Mouse (Mus musculus) embryonic facial prominence, embryonic 13.5 days (tissue): ENCODE measurements around the gene Trappc3. TPM values are rescaled to one million over a fixed set of nuclear protein-coding genes. Genes with fewer than 3 reads are reported as not detected.
"Not testable (repeated sequence)": the region's sequence is repeated elsewhere in the genome, so short reads cannot be mapped to it uniquely, and the experiment has no call there.

Experiments used
- ATAC-seq: fragments of 200-750 bp; cut with Nextera tagmentation; 2 replicates; pipeline ENCODE4 v1.8.0; 2017; ENCODE audit warnings: low read depth; ENCODE audit not compliant: insufficient number of reproducible peaks, insufficient read depth, low FRiP score, low TSS enrichment
- H3K27ac ChIP-seq: fragments of 300-500 bp; sonication (generic); 2 replicates; pipeline ENCODE4 v1.5.1; 2015; ENCODE audit warnings: moderate library complexity, mild to moderate bottlenecking, inconsistent platforms
- H3K27me3 ChIP-seq: fragments of 300-500 bp; sonication (generic); 2 replicates; pipeline ENCODE4 v1.6.1; 2015; ENCODE audit warnings: mild to moderate bottlenecking, inconsistent platforms
- H3K36me3 ChIP-seq: fragments of 300-500 bp; sonication (generic); 2 replicates; pipeline ENCODE4 v1.6.1; 2015; ENCODE audit warnings: mild to moderate bottlenecking, inconsistent platforms
- H3K4me1 ChIP-seq: fragments of 300-500 bp; sonication (generic); 2 replicates; pipeline ENCODE4 v1.6.1; 2015; ENCODE audit warnings: inconsistent platforms
- H3K4me2 ChIP-seq: fragments of 300-500 bp; sonication (generic); 2 replicates; pipeline ENCODE4 v1.6.1; 2015; ENCODE audit warnings: moderate library complexity, mild to moderate bottlenecking, inconsistent platforms
- H3K4me3 ChIP-seq: fragments of 300-500 bp; sonication (generic); 2 replicates; pipeline ENCODE4 v1.5.1; 2015; ENCODE audit warnings: mild to moderate bottlenecking, inconsistent platforms
- H3K9ac ChIP-seq: fragments of 300-500 bp; sonication (generic); 2 replicates; pipeline ENCODE4 v1.6.1; 2015; ENCODE audit warnings: mild to moderate bottlenecking, inconsistent platforms
- H3K9me3 ChIP-seq: fragments of 300-500 bp; sonication (generic); 2 replicates; pipeline ENCODE4 v1.6.1; 2016; ENCODE audit warnings: inconsistent platforms
- WGBS: fragments of 180-500 bp; shearing (Covaris S2); methylation state at CpG from one replicate; pipeline ENCODE4 v1.1.7; 2015; ENCODE audit warnings: mixed read lengths; 5-methylcytosine and 5-hydroxymethylcytosine counted together
- polyA plus RNA-seq: library from polyadenylated mRNA; unstranded; fragments of >200 nt; fragmentation: Nextera tagmentation; extraction: Ambion mirVana; gene quantifications from 2 replicates; pipeline ENCODE4 v1.2.1, GENCODE M21; 2015

Gene Trappc3
- 122 and 126 TPM in 2 replicates for polyA plus RNA-seq

DNA sequence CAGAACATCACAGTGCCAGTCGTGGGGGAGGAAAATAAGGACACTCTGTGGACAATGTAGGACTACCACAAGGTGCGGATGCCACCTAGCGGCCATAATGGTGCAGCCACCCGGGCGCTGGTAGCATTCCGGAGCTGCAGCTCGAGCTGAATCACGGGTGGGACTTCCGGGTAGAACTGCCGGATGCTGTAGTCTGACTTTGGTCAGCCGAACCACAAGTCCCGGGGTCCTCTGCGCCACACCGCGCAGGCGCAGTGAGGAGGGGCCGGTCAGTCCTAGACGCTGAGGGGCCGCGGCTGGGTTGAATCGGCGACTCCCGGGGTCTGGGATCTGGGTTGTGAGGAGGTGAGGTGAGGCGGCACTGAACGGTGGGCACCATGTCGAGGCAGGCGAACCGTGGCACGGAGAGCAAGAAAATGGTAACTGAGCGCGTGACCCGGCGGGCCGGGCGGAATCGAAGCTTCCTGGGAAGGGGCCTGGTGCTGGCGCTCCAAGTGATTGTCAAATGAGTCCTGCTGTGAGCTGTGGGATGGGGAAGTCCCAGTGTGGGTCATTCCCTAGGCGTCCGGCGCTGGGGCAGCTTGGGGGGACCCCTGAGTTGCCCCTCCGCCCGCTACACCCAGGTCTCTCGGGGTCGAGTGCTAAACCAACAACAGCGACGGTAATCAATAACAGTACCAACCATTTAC is at the start of gene Trappc3:
Gene Trappc3, plus strand, starts transcription at position 207 of the 689 bp plus-strand sequence.
- Histone ChIP-seq H3K27me3 (no peaks in the 10 kb centered on the region), H3K9me3 (no peaks in the 10 kb centered on the region), H3K36me3 (peaks cover 8% of the 10 kb centered on the region; the same call in 1 of the 2 replicates), H3K4me3 (peak within 1 kb of the TSS; percentile 86), H3K9ac (peak within 1 kb of the TSS; percentile 92), H3K27ac (peak within 1 kb of the TSS; percentile 92), H3K4me2 (peak within 1 kb of the TSS; percentile 78), H3K4me1 (peaks cover 51% of the 10 kb centered on the region)
- WGBS, result under 1% methylated on average over 46 of the region's 46 CpGs
- ATAC-seq, result peak; percentile 90

DNA sequence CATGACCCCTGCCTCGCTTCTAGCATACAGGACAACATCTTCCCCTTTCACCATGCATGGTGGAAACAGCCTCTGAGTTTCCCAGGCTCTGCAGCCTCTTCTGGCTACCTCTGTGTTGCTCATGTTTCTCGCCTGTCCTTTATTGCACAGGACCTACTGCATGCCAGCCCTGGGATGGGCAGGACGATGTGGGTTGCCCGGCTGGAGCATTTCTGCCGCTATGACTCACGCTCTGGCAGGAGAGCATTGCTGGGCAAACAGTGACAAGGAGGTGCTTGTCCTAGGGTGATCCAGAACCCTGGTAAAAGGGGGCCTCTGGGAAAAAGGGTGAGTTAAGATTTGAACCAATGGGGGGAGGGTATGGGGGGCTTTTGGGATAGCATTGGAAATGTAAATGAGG is 44.4 kb upstream of the Trappc3 start:
- no peaks in the 10 kb centered on the region for H3K36me3 ChIP-seq
- H3K27me3 ChIP-seq, result no peaks in the 10 kb centered on the region
- H3K4me1 ChIP-seq, result no peaks in the 10 kb centered on the region
- H3K4me3 ChIP-seq, result no peak overlapping the region
- no peak overlapping the region for H3K4me2 ChIP-seq
- no peak for ATAC-seq
- H3K27ac ChIP-seq, result no peak overlapping the region
- H3K9me3 ChIP-seq, result no peaks in the 10 kb centered on the region
- WGBS, result 86% methylated on average over 6 of the region's 6 CpGs
- no peak overlapping the region for H3K9ac ChIP-seq

DNA sequence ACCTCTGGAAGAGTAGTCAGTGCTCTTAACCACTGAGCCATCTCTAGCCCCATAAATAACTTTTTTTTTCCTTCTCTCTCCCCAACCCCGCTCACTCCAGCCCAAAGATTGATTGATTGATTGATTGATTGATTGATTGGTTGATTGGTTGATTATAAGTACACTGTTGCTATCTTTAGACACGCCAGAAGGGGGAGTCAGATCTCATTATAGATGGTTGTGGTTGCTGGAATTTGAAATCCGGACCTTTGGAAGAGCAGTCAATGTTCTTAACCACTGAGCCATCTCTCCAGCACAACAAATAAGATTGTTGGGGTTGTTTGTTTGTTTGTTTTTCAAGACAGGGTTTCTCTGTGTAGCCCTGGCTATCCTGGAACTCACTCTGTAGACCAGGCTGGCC is 42.6 kb upstream of the Trappc3 start:
- H3K4me1 ChIP-seq, H3K36me3 ChIP-seq, H3K27me3 ChIP-seq, H3K4me3 ChIP-seq, H3K4me2 ChIP-seq, H3K9me3 ChIP-seq, ATAC-seq, H3K9ac ChIP-seq, H3K27ac ChIP-seq: not testable (repeated sequence)
- WGBS, result 77% methylated on average over 3 of the region's 3 CpGs

DNA sequence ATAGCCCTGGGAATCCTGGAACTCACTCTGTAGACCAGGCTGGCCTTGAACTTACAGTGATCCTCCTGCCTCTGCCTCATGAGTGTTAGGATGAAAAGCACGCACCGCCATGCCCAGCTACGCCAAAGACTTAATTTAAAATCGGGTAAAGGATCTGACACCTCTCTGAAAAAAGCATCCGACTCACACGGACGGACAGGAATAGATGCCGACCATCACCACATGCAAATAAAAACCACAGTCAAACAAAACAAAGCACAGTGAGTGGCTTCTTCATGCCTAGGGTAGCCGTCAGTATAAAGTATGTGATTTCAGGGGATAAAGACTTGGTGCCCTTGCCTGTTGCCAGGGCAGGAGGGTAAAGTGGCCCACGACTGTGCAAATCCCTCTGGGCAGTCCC is 42.1 kb upstream of the Trappc3 start:
- Histone ChIP-seq H3K4me1 (no peaks in the 10 kb centered on the region), H3K9me3 (no peaks in the 10 kb centered on the region), H3K27me3 (no peaks in the 10 kb centered on the region), H3K9ac (no peak overlapping the region), H3K36me3 (no peaks in the 10 kb centered on the region), H3K4me3 (no peak overlapping the region), H3K4me2 (no peak overlapping the region), H3K27ac (no peak overlapping the region)
- 90% methylated on average over 10 of the region's 10 CpGs for WGBS
- no peak for ATAC-seq

DNA sequence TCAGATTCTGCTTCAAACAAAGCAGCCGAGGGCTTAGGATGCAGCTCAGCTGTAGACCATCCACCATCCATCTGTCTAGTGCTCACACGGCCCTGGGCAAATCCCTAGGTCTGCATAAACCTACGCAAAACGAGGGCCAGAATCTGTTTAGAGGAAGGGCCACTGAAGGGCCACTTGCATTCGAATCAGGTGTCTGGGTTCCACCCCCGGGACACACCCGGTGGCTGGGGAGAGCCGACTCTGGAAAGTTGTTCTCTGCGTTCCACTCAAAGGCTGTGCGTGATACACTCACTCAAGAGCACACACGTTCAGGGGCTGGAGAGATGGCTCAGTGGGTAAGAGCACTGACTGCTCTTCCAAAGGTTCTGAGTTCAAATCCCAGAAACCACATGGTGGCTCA is 39.5 kb upstream of the Trappc3 start:
- ATAC-seq, result no peak

DNA sequence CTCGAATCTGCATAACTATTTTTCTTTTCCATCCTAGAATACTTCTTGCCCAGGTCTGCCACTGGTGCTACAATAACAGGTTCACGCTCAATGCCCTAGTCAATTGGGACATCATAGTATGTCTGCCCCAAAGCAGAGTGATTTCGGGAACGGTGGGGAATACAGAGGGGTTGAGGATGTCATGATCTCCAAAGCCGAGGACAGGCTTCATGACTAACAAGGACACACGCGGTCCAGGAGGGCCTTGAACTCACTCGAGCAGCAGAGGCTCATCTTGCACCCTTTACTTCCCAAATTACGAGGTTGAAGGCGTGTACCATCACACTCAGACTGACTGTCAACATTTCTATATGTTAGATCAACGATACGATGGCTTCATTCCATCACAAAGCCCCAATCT is 35.5 kb upstream of the Trappc3 start:
- no peaks in the 10 kb centered on the region for H3K9me3 ChIP-seq
- H3K4me1 ChIP-seq, result peaks cover 10% of the 10 kb centered on the region; the same call in 1 of the 2 replicates
- WGBS, result 52% methylated on average over 12 of the region's 12 CpGs
- ATAC-seq, result no peak
- peaks cover 20% of the 10 kb centered on the region for H3K36me3 ChIP-seq
- H3K27me3 ChIP-seq, result no peaks in the 10 kb centered on the region
- no peak overlapping the region for H3K9ac ChIP-seq
- H3K27ac ChIP-seq, result no peak overlapping the region
- H3K4me3 ChIP-seq, result no peak overlapping the region
- peak overlapping the region; percentile 63 for H3K4me2 ChIP-seq

More for the DNA sequence above, 39.5 kb upstream of the Trappc3 start:
- 85% methylated on average over 11 of the region's 11 CpGs for WGBS
- H3K27ac ChIP-seq, result no peak overlapping the region
- H3K9me3 ChIP-seq, result no peaks in the 10 kb centered on the region
- H3K27me3 ChIP-seq, result no peaks in the 10 kb centered on the region
- H3K36me3 ChIP-seq, result no peaks in the 10 kb centered on the region
- no peak overlapping the region for H3K4me2 ChIP-seq
- H3K4me1 ChIP-seq, result peaks cover 6% of the 10 kb centered on the region; the same call in 1 of the 2 replicates
- H3K9ac ChIP-seq, result no peak overlapping the region
- no peak overlapping the region for H3K4me3 ChIP-seq

- WGBS, result 5% methylated on average over 18 of the region's 18 CpGs
- Histone ChIP-seq H3K4me3 (peak overlapping the region; percentile 37), H3K27me3 (no peaks in the 10 kb centered on the region), H3K4me1 (peaks cover 10% of the 10 kb centered on the region; the same call in 1 of the 2 replicates), H3K36me3 (peaks cover 25% of the 10 kb centered on the region), H3K27ac (peak overlapping the region; percentile 57), H3K4me2 (peak overlapping the region; percentile 63), H3K9me3 (no peaks in the 10 kb centered on the region), H3K9ac (peak overlapping the region; percentile 62)
- ATAC-seq, result peak; percentile 71; the same call in 1 of the 2 replicates
Measured at GRCm38 (mm10) chr4:126227077-126227761, 34.9 kb upstream of the Trappc3 start.

DNA sequence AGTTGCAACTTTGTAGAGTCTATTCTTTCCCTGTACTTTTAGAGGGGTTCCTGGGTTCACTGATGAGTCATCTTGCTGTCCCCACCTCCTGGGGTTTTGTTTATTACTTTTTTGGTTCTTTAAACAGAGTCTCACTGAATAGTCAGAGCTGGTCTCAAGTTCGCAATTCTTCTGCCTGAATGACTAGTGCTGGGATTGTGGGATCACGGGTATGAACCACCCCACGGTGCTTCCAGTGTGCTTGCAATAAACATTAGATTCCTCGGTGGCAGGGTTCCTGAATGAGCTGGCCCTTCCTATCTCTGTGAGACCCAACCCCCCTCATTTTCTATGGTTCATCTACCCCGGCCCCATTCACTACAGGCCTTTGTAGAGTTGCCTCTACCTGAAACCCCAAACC is 34.0 kb upstream of the Trappc3 start:
- 28% methylated on average over 5 of the region's 5 CpGs for WGBS

GRCm38 (mm10) chr4:126229900-126230299 is 32.2 kb upstream of the Trappc3 start:
- H3K27ac ChIP-seq, result no peak overlapping the region
- ATAC-seq, result no peak
- H3K4me2 ChIP-seq, result no peak overlapping the region
- H3K9me3 ChIP-seq, result no peaks in the 10 kb centered on the region
- WGBS, result 75% methylated on average over 7 of the region's 7 CpGs
- no peak overlapping the region for H3K4me3 ChIP-seq
- H3K27me3 ChIP-seq, result no peaks in the 10 kb centered on the region
- peaks cover 10% of the 10 kb centered on the region; the same call in 1 of the 2 replicates for H3K4me1 ChIP-seq
- peaks cover 52% of the 10 kb centered on the region for H3K36me3 ChIP-seq
- no peak overlapping the region for H3K9ac ChIP-seq

More for the DNA sequence above, 34.0 kb upstream of the Trappc3 start:
- Histone ChIP-seq H3K4me2 (no peak overlapping the region), H3K36me3 (peaks cover 35% of the 10 kb centered on the region), H3K27ac (no peak overlapping the region), H3K9ac (no peak overlapping the region), H3K4me3 (no peak overlapping the region), H3K4me1 (peaks cover 10% of the 10 kb centered on the region; the same call in 1 of the 2 replicates), H3K9me3 (no peaks in the 10 kb centered on the region), H3K27me3 (no peaks in the 10 kb centered on the region)
- ATAC-seq, result no peak

DNA sequence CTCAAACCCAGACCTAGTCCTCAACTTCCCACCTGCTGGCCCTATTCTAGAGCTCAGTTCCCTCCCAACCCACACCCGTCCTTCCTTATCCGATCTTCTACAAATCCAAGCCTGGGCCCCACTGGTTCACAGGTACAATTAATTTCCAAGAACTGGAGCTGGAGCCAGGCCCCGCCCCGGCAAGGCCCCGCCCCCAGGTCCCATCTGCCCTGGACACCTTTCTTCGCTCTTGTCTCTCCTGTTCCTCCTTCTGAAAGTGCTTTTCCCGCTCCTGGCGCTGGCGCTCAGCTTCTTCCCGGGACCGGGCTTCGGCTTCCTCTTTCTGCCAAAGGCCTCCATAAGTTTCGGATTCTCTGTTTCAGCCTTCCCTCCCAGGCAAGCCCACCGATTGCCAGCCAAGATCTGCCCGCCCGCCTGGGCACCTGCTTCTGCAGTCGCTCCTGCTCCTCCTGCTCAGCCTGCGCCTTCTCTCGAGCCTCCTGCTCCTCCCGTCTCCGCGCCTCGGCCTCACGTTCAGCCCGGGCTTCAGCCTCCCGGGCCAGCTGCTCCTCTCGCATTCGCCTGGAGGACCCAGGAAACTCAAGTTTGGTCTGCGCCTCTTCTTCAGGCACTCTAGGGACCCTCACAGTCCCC is 28.3 kb upstream of the Trappc3 start:
- Histone ChIP-seq H3K4me2 (no peak overlapping the region), H3K36me3 (peaks cover 91% of the 10 kb centered on the region), H3K9ac (no peak overlapping the region), H3K27ac (no peak overlapping the region), H3K27me3 (no peaks in the 10 kb centered on the region), H3K4me3 (no peak overlapping the region), H3K4me1 (peaks cover 12% of the 10 kb centered on the region), H3K9me3 (no peaks in the 10 kb centered on the region)
- 87% methylated on average over 29 of the region's 29 CpGs for WGBS
- no peak for ATAC-seq

DNA sequence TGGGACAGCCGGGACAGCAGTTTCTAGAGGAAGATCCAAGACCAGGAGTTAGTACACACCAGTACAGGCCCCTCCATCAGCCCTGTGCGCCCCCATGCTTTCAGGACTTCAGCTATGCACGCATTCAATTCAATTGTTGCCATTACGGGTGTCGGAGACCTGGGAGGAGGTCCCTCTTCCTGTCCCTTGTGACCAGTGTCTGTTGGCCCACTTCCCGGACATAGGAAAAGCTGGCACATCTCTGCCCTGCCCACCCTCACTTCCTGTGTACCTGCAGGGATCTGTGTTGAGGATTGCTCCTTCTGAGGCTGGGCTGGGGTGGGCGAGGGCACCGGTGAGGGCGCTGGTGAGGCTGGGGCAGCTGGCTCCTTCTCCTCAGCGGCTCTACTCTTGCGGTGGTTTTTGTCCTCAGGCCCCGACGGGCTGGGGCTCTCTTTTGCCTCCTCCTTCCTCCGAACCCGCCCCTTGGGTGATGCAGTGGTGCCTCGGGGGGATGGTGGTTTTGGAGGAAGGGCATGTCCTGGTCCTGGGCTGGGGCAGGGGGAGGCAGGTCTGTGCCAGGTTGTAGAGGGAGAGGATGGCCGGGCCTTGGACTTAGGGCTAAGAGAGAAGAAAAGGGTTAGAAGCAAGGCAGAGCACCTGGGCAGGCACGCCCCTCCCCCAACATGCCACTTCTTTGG is 27.5 kb upstream of the Trappc3 start:
- H3K4me3 ChIP-seq, result no peak overlapping the region
- ATAC-seq, result no peak
- WGBS, result 83% methylated on average over 18 of the region's 18 CpGs
- peaks cover 99% of the 10 kb centered on the region for H3K36me3 ChIP-seq
- H3K9ac ChIP-seq, result no peak overlapping the region
- H3K27ac ChIP-seq, result no peak overlapping the region
- H3K27me3 ChIP-seq, result no peaks in the 10 kb centered on the region
- peaks cover 12% of the 10 kb centered on the region for H3K4me1 ChIP-seq
- H3K4me2 ChIP-seq, result no peak overlapping the region
- H3K9me3 ChIP-seq, result no peaks in the 10 kb centered on the region
